Mouse (Mus musculus) liver, adult 2 months (tissue): ENCODE measurements around the gene Cys1.

Experiments
- CTCF ChIP-seq: fragments of 200-500 bp; IDR thresholded peaks from 2 replicates; pipeline ENCODE4 v1.5.1; 2011; ENCODE audit warnings: low read depth, low read length, control low read depth
- POLR2A ChIP-seq: fragments of 200-500 bp; IDR thresholded peaks from 2 replicates; pipeline ENCODE4 v1.6.1; 2011; ENCODE audit warnings: low read length, control low read depth; ENCODE audit not compliant: insufficient read depth; ENCODE audit errors: extremely low read depth

DNA sequence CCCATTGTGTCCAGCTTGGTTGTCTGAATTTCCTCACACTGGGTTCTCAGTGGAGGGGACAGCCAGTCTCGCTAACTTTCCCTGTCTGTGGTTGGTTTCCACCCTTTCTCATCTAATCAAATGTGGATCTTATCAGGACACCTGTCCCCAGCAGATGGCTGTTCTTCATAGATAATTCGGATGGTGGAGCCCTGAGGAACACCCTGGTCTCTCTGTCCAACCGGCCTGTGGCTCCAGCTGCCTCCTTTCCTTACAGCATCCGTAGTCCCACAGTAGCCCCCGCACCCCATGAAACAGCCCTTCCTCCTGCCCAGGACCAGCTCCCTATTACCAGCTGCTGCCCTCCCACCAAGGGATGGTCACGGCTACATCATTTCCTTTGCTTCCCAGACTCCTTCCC is 35.7 kb downstream of the Cys1 start:
- no peak for TF ChIP-seq CTCF
- no peak for TF ChIP-seq POLR2A
